Mouse (Mus musculus): Measurements from ENCODE around the gene Manf. TPM values are rescaled to one million over a fixed set of nuclear protein-coding genes. Genes with fewer than 3 reads are reported as not detected.
A peak's percentile ranks its signal among the peaks of the same experiment; 100 is the strongest.

The Manf gene
- polyA plus RNA-seq, 1 experiment from 2014 or later, result 165 TPM

DNA sequence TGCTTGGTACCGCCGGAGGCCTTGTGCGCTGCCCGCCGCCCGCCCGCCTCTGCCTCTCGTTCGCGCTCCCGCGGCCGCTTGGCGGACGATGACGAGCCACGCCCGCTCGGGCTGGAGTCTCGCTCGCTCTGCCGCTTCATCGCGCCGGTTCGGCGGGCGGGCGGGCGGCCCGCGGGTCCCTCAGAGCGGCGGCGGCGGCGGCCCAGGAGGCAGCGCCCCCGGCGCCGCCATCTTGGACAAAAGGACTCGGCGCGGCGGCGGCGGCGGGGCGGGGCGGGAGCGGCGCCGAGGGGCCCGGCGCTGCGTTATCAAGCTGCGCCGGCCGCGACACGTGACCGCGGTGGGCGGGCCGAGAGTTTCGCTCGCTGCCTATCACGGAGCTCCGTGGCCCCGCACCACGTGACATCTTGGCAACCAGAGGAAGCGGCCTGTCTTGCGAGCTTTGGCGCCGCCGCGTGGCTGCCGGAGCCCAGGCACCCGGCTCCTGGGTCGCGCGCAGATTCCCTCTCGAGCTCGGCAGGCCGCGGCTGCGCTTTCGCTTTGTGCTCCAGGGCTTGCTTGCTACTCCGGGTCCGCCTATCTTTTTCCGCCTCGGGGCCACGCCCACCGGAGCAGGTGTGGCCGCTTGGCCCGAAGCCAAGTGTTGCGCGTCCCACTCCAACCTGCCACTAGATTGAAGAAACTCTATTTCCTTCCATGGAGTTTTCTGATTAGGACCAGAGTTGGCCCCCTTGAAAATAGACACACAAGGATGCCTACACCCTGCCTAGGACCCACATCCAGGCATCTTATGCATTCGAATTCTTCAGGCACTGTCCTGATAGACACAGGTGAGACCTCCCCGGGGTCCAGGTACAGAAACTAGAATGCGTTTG lies 4.7 kb downstream of the Manf start, which contains the start of gene Rbm15b:
Gene Rbm15b, minus strand, starts transcription at position 601 of the 875 bp plus-strand sequence.
- peak within 1 kb of the TSS; percentile 94 for H3K27ac ChIP-seq (ENCODE audit: low read depth, low read length)
- WGBS, result 3% methylated on average over 72 of the region's 101 CpGs
- peak; percentile 68 for ATAC-seq (ENCODE audit: low read depth)
- H3K4me1 ChIP-seq (ENCODE audit: control insufficient read depth, insufficient read depth, low read length), result peaks cover 52% of the 10 kb centered on the region
- peak within 1 kb of the TSS; percentile 93 for H3K4me3 ChIP-seq (ENCODE audit: low read depth, low read length)
- peak within 1 kb of the TSS; percentile 99 for H3K4me2 ChIP-seq (ENCODE audit: low read depth, low read length)
- no peaks in the 10 kb centered on the region for H3K9me3 ChIP-seq (ENCODE audit: control insufficient read depth, low read length)
- no peaks in the 10 kb centered on the region for H3K27me3 ChIP-seq (ENCODE audit: control insufficient read depth, insufficient read depth, low read length)
- H3K36me3 ChIP-seq (ENCODE audit: control insufficient read depth, insufficient read depth, low read length), result peaks cover 49% of the 10 kb centered on the region
- H3K9ac ChIP-seq (replicated peaks; ENCODE audit: low read depth, low read length), result peak within 1 kb of the TSS; percentile 99

GRCm38 (mm10) chr9:106885901-106886731 lies 5.7 kb downstream of the Manf start:
- peak; percentile 7; the same call in 1 of the 2 replicates for ATAC-seq (ENCODE audit: low read depth)
- no peaks in the 10 kb centered on the region for H3K9me3 ChIP-seq (ENCODE audit: control insufficient read depth, low read length)
- peak overlapping the region; percentile 99 for H3K4me2 ChIP-seq (ENCODE audit: low read depth, low read length)
- peaks cover 53% of the 10 kb centered on the region for H3K36me3 ChIP-seq (ENCODE audit: control insufficient read depth, insufficient read depth, low read length)
- peaks cover 52% of the 10 kb centered on the region for H3K4me1 ChIP-seq (ENCODE audit: control insufficient read depth, insufficient read depth, low read length)
- under 1% methylated on average over 80 of the region's 107 CpGs for WGBS
- H3K27ac ChIP-seq (ENCODE audit: low read depth, low read length), result peak overlapping the region; percentile 94
- H3K27me3 ChIP-seq (ENCODE audit: control insufficient read depth, insufficient read depth, low read length), result no peaks in the 10 kb centered on the region
- peak overlapping the region; percentile 93 for H3K4me3 ChIP-seq (ENCODE audit: low read depth, low read length)
- peak overlapping the region; percentile 99 for H3K9ac ChIP-seq (replicated peaks; ENCODE audit: low read depth, low read length)

GRCm38 (mm10) chr9:106884996-106885900 lies 6.5 kb downstream of the Manf start:
- no peak for ATAC-seq (ENCODE audit: low read depth)
- Histone ChIP-seq H3K36me3 (ENCODE audit: control insufficient read depth, insufficient read depth, low read length) (peaks cover 53% of the 10 kb centered on the region), H3K9me3 (ENCODE audit: control insufficient read depth, low read length) (no peaks in the 10 kb centered on the region), H3K9ac (replicated peaks; ENCODE audit: low read depth, low read length) (peak overlapping the region; percentile 99), H3K27ac (ENCODE audit: low read depth, low read length) (no peak overlapping the region), H3K4me3 (ENCODE audit: low read depth, low read length) (peak overlapping the region; percentile 93), H3K27me3 (ENCODE audit: control insufficient read depth, insufficient read depth, low read length) (no peaks in the 10 kb centered on the region), H3K4me1 (ENCODE audit: control insufficient read depth, insufficient read depth, low read length) (peaks cover 43% of the 10 kb centered on the region), H3K4me2 (ENCODE audit: low read depth, low read length) (peak overlapping the region; percentile 99)
- WGBS, result 22% methylated on average over 44 of the region's 44 CpGs

DNA sequence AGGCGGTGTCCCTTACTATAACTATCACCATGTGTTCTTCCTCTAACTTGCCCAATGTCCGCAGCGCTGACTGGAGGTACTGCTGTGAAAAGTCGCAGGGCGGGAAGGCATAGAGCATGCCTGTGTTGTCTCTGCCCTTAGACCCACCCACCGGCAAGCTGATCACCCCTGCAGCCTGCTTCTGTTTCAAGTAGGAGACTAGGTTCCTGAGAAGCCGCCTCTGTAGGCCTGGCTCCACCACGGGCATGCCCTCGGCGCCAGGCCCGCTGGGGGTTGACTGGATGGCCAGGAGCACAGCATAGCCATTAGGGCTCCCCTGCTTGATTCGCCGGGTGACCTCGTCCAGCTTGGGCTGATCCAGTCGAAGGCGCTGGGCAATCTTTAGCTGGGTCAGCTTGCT lies 7.5 kb downstream of the Manf start:
- WGBS, result 40% methylated on average over 16 of the region's 16 CpGs
- Histone ChIP-seq H3K36me3 (ENCODE audit: control insufficient read depth, insufficient read depth, low read length) (peaks cover 50% of the 10 kb centered on the region), H3K4me3 (ENCODE audit: low read depth, low read length) (peak overlapping the region; percentile 93), H3K4me1 (ENCODE audit: control insufficient read depth, insufficient read depth, low read length) (peaks cover 38% of the 10 kb centered on the region), H3K9me3 (ENCODE audit: control insufficient read depth, low read length) (no peaks in the 10 kb centered on the region), H3K4me2 (ENCODE audit: low read depth, low read length) (peak overlapping the region; percentile 99), H3K27me3 (ENCODE audit: control insufficient read depth, insufficient read depth, low read length) (no peaks in the 10 kb centered on the region), H3K9ac (replicated peaks; ENCODE audit: low read depth, low read length) (peak overlapping the region; percentile 99), H3K27ac (ENCODE audit: low read depth, low read length) (no peak overlapping the region)
- no peak for ATAC-seq (ENCODE audit: low read depth)

GRCm38 (mm10) chr9:106883085-106883484 lies 8.7 kb downstream of the Manf start:
- Histone ChIP-seq H3K27me3 (ENCODE audit: control insufficient read depth, insufficient read depth, low read length) (no peaks in the 10 kb centered on the region), H3K4me2 (ENCODE audit: low read depth, low read length) (peak overlapping the region; percentile 99), H3K4me1 (ENCODE audit: control insufficient read depth, insufficient read depth, low read length) (peaks cover 38% of the 10 kb centered on the region), H3K9ac (replicated peaks; ENCODE audit: low read depth, low read length) (peak overlapping the region; percentile 34; the same call in 1 of the 2 replicates), H3K27ac (ENCODE audit: low read depth, low read length) (no peak overlapping the region), H3K9me3 (ENCODE audit: control insufficient read depth, low read length) (no peaks in the 10 kb centered on the region), H3K36me3 (ENCODE audit: control insufficient read depth, insufficient read depth, low read length) (peaks cover 44% of the 10 kb centered on the region), H3K4me3 (ENCODE audit: low read depth, low read length) (peak overlapping the region; percentile 4; the same call in 1 of the 2 replicates)
- WGBS, result 85% methylated on average over 3 of the region's 3 CpGs
- ATAC-seq (ENCODE audit: low read depth), result no peak

- H3K4me2 ChIP-seq (ENCODE audit: low read depth, low read length), result no peak overlapping the region
- no peak overlapping the region for H3K9ac ChIP-seq (replicated peaks; ENCODE audit: low read depth, low read length)
- no peak for ATAC-seq (ENCODE audit: low read depth)
Measured at GRCm38 (mm10) chr9:106882176-106882575, 9.6 kb downstream of the Manf start.

GRCm38 (mm10) chr9:106881071-106881755 lies 10.6 kb downstream of the Manf start:
- Histone ChIP-seq H3K36me3 (ENCODE audit: control insufficient read depth, insufficient read depth, low read length) (peaks cover 46% of the 10 kb centered on the region), H3K9me3 (ENCODE audit: control insufficient read depth, low read length) (no peaks in the 10 kb centered on the region), H3K27ac (ENCODE audit: low read depth, low read length) (no peak overlapping the region), H3K9ac (replicated peaks; ENCODE audit: low read depth, low read length) (no peak overlapping the region), H3K4me3 (ENCODE audit: low read depth, low read length) (no peak overlapping the region), H3K4me1 (ENCODE audit: control insufficient read depth, insufficient read depth, low read length) (peaks cover 34% of the 10 kb centered on the region), H3K4me2 (ENCODE audit: low read depth, low read length) (no peak overlapping the region), H3K27me3 (ENCODE audit: control insufficient read depth, insufficient read depth, low read length) (no peaks in the 10 kb centered on the region)
- ATAC-seq (ENCODE audit: low read depth), result no peak
- 58% methylated on average over 4 of the region's 4 CpGs for WGBS

More at GRCm38 (mm10) chr9:106882176-106882575, 9.6 kb downstream of the Manf start:
- Histone ChIP-seq H3K9me3 (ENCODE audit: control insufficient read depth, low read length) (no peaks in the 10 kb centered on the region), H3K36me3 (ENCODE audit: control insufficient read depth, insufficient read depth, low read length) (peaks cover 46% of the 10 kb centered on the region), H3K27me3 (ENCODE audit: control insufficient read depth, insufficient read depth, low read length) (no peaks in the 10 kb centered on the region), H3K27ac (ENCODE audit: low read depth, low read length) (no peak overlapping the region), H3K4me1 (ENCODE audit: control insufficient read depth, insufficient read depth, low read length) (peaks cover 34% of the 10 kb centered on the region), H3K4me3 (ENCODE audit: low read depth, low read length) (no peak overlapping the region)
- WGBS, result 64% methylated on average over 4 of the region's 4 CpGs

GRCm38 (mm10) chr9:106879471-106879870 lies 12.3 kb downstream of the Manf start:
- H3K27me3 ChIP-seq (ENCODE audit: control insufficient read depth, insufficient read depth, low read length), result no peaks in the 10 kb centered on the region
- ATAC-seq (ENCODE audit: low read depth), result no peak
- no peak overlapping the region for H3K4me3 ChIP-seq (ENCODE audit: low read depth, low read length)
- H3K4me1 ChIP-seq (ENCODE audit: control insufficient read depth, insufficient read depth, low read length), result peaks cover 22% of the 10 kb centered on the region
- H3K4me2 ChIP-seq (ENCODE audit: low read depth, low read length), result no peak overlapping the region
- H3K36me3 ChIP-seq (ENCODE audit: control insufficient read depth, insufficient read depth, low read length), result peaks cover 56% of the 10 kb centered on the region
- H3K9ac ChIP-seq (replicated peaks; ENCODE audit: low read depth, low read length), result 0 out of 2 replicates have a peak overlapping the region, but pooled peaks have one; percentile 11
- H3K9me3 ChIP-seq (ENCODE audit: control insufficient read depth, low read length), result no peaks in the 10 kb centered on the region
- H3K27ac ChIP-seq (ENCODE audit: low read depth, low read length), result no peak overlapping the region
- WGBS, result 65% methylated on average over 4 of the region's 4 CpGs
